Mouse (Mus musculus): ENCODE data around the gene Ano1. TPM values are rescaled to one million over a fixed set of nuclear protein-coding genes. Genes with fewer than 3 reads are reported as not detected.
A peak's percentile ranks its signal among the peaks of the same experiment; 100 is the strongest.

Ano1 gene
- polyA plus RNA-seq, 1 experiment: 92.3 TPM

DNA sequence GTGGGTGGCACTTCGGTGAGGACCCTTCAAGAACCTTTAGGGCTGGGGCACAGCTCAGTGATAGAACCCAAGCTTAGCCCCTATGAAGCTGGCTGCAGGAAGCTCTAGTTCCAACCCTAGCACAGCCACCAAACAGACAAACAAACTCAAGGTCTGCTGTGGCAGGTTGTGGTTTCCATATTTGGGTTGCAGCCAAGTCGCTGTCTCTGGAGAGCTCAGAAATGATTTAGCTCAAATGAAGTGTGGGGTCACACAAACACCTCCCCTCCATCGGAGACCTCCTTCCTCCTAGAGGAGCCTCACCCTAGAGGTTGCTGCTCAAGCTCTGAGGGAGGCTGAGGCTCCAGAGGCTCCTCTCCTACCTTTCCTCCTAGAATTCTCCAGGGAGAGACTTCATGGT lies 121.2 kb downstream of the Ano1 start:
- no peak for DNase-seq
- TF ChIP-seq CTCF (IDR thresholded peaks at IDR 0.05; ENCODE audit: insufficient read depth, low read length) (no peak), POLR2A (IDR thresholded peaks at IDR 0.05; ENCODE audit: borderline replicate concordance, extremely low read depth, low read depth, low read length) (no peak)
- 45% methylated on average over 3 of the region's 3 CpGs for WGBS
- Histone ChIP-seq H3K4me3 (replicated peaks; ENCODE audit: extremely low read depth, low read depth, low read length) (no peak overlapping the region), H3K4me1 (ENCODE audit: control insufficient read depth, insufficient read depth, low read length) (no peaks in the 10 kb centered on the region)

DNA sequence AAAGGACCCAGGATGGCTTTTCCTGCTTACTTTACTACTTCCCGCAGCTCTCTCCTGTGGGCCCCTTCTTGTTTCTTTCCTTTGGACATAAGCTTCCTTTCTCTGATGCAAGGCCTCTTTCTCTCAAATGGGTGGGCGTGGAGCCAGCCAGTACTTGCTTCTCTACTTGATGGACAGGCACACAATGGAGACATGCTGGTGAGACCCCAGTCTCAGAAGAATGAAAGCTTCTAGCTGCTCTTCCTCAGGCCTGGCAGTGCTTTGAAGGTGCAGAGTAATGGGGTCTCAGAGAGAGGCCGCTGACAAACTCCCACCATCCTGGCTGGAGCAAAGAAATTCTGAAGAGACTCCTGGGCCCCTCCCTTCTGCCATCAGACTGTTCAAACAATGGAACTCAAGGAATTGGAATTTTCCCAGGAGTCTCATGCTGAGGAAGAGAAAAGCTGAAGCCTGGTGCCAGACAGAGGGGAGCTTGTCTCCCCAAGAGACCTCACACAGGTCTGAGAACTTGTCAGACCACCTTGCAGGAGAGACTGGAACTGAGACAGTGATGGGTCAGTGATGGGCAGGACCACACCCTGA lies 123.3 kb downstream of the Ano1 start:
- Histone ChIP-seq H3K4me1 (ENCODE audit: control insufficient read depth, insufficient read depth, low read length) (no peaks in the 10 kb centered on the region), H3K4me3 (replicated peaks; ENCODE audit: extremely low read depth, low read depth, low read length) (no peak overlapping the region)
- DNase-seq: no peak
- WGBS: 33% methylated on average over 3 of the region's 3 CpGs
- TF ChIP-seq POLR2A (IDR thresholded peaks at IDR 0.05; ENCODE audit: borderline replicate concordance, extremely low read depth, low read depth, low read length) (no peak), CTCF (IDR thresholded peaks at IDR 0.05; ENCODE audit: insufficient read depth, low read length) (no peak)

- 66% methylated on average over 13 of the region's 13 CpGs for WGBS
- TF ChIP-seq POLR2A (IDR thresholded peaks at IDR 0.05; ENCODE audit: borderline replicate concordance, extremely low read depth, low read depth, low read length) (no peak), CTCF (IDR thresholded peaks at IDR 0.05; ENCODE audit: insufficient read depth, low read length) (no peak)
- no peaks in the 10 kb centered on the region for H3K4me1 ChIP-seq (ENCODE audit: control insufficient read depth, insufficient read depth, low read length)
- DNase-seq: no peak
- no peak overlapping the region for H3K4me3 ChIP-seq (replicated peaks; ENCODE audit: extremely low read depth, low read depth, low read length)
Observed at GRCm38 (mm10) chr7:144627606-144628333, 124.0 kb downstream of the Ano1 start.

DNA sequence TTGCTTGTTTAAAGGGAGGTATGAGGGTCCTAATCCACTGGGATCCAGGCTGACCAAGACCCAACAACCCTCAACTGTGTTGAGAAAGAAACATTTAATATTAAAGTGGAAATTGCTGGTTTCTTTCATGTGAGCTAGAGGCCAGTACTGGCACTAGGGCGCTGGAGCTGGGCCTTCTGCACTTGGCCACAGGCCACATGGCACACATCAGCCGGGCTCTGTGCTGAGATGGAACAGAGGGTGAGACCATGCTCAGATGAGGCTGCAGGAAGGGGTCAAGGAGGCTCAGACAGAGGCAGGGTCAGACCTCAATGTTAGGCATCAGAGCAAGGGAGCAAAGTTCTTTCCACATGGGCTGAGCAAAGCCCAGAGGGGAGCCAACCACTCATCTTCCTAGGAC lies 125.7 kb downstream of the Ano1 start:
- H3K4me3 ChIP-seq (replicated peaks; ENCODE audit: extremely low read depth, low read depth, low read length): no peak overlapping the region
- TF ChIP-seq POLR2A (IDR thresholded peaks at IDR 0.05; ENCODE audit: borderline replicate concordance, extremely low read depth, low read depth, low read length) (no peak), CTCF (IDR thresholded peaks at IDR 0.05; ENCODE audit: insufficient read depth, low read length) (no peak)
- no peaks in the 10 kb centered on the region for H3K4me1 ChIP-seq (ENCODE audit: control insufficient read depth, insufficient read depth, low read length)
- DNase-seq: no peak
- 62% methylated on average over 2 of the region's 2 CpGs for WGBS

GRCm38 (mm10) chr7:144620721-144621681 lies 130.8 kb downstream of the Ano1 start:
- H3K4me1 ChIP-seq (ENCODE audit: control insufficient read depth, insufficient read depth, low read length): no peaks in the 10 kb centered on the region
- H3K4me3 ChIP-seq (replicated peaks; ENCODE audit: extremely low read depth, low read depth, low read length): no peak overlapping the region
- no peak for DNase-seq
- 54% methylated on average over 22 of the region's 22 CpGs for WGBS
- TF ChIP-seq POLR2A (IDR thresholded peaks at IDR 0.05; ENCODE audit: borderline replicate concordance, extremely low read depth, low read depth, low read length): no peak
- TF ChIP-seq CTCF (IDR thresholded peaks at IDR 0.05; ENCODE audit: insufficient read depth, low read length): no peak

- H3K4me3 ChIP-seq (replicated peaks; ENCODE audit: extremely low read depth, low read depth, low read length): no peak overlapping the region
- DNase-seq: no peak
- peaks cover 4% of the 10 kb centered on the region; the same call in 1 of the 2 replicates for H3K4me1 ChIP-seq (ENCODE audit: control insufficient read depth, insufficient read depth, low read length)
- TF ChIP-seq POLR2A (IDR thresholded peaks at IDR 0.05; ENCODE audit: borderline replicate concordance, extremely low read depth, low read depth, low read length) (no peak), CTCF (IDR thresholded peaks at IDR 0.05; ENCODE audit: insufficient read depth, low read length) (no peak)
Observed at GRCm38 (mm10) chr7:144620315-144620714, 131.5 kb downstream of the Ano1 start.

DNA sequence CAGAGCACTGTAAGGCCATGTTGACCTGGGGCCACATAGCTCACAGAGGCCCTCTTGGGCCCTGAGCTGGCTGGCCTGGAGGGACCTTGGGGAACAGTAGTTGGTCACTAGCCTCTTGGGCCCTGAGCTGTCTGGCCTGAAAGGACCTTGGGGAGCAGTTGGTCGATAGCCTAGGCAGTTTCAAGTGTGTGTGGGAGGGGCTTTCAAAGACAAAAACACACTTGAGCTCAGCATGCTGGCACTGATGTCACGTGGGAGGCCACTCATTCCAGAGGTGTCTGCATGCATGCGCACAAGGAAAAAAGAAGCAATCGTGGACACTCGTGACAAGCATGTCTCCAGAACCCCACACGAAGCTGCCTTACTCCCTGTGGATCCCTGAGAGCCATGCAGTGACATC lies 136.4 kb downstream of the Ano1 start:
- TF ChIP-seq CTCF (IDR thresholded peaks at IDR 0.05; ENCODE audit: insufficient read depth, low read length) (no peak), POLR2A (IDR thresholded peaks at IDR 0.05; ENCODE audit: borderline replicate concordance, extremely low read depth, low read depth, low read length) (peak; percentile 13; the same call in 1 of the 2 replicates)
- peaks cover 4% of the 10 kb centered on the region; the same call in 1 of the 2 replicates for H3K4me1 ChIP-seq (ENCODE audit: control insufficient read depth, insufficient read depth, low read length)
- WGBS: 55% methylated on average over 6 of the region's 6 CpGs
- peak; percentile 70 for DNase-seq
- no peak overlapping the region for H3K4me3 ChIP-seq (replicated peaks; ENCODE audit: extremely low read depth, low read depth, low read length)

- TF ChIP-seq CTCF (IDR thresholded peaks at IDR 0.05; ENCODE audit: insufficient read depth, low read length) (no peak), POLR2A (IDR thresholded peaks at IDR 0.05; ENCODE audit: borderline replicate concordance, extremely low read depth, low read depth, low read length) (no peak)
- H3K4me1 ChIP-seq (ENCODE audit: control insufficient read depth, insufficient read depth, low read length): peaks cover 4% of the 10 kb centered on the region; the same call in 1 of the 2 replicates
- DNase-seq: no peak
- no peak overlapping the region for H3K4me3 ChIP-seq (replicated peaks; ENCODE audit: extremely low read depth, low read depth, low read length)
- 62% methylated on average over 4 of the region's 4 CpGs for WGBS
Observed at GRCm38 (mm10) chr7:144612829-144613228, 138.9 kb downstream of the Ano1 start.

- no peak overlapping the region for H3K4me3 ChIP-seq (replicated peaks; ENCODE audit: extremely low read depth, low read depth, low read length)
- TF ChIP-seq CTCF (IDR thresholded peaks at IDR 0.05; ENCODE audit: insufficient read depth, low read length) (no peak), POLR2A (IDR thresholded peaks at IDR 0.05; ENCODE audit: borderline replicate concordance, extremely low read depth, low read depth, low read length) (no peak)
- H3K4me1 ChIP-seq (ENCODE audit: control insufficient read depth, insufficient read depth, low read length): peaks cover 4% of the 10 kb centered on the region; the same call in 1 of the 2 replicates
- no peak for DNase-seq
- 45% methylated on average over 4 of the region's 4 CpGs for WGBS
Observed at GRCm38 (mm10) chr7:144612351-144612750, 139.4 kb downstream of the Ano1 start.

Measured in lung, adult 2 months (tissue).